Mouse (Mus musculus) olfactory bulb, adult 2 months (tissue): ENCODE results near the gene Ctnnd2.

Source experiments
- CTCF ChIP-seq: fragments of 200-500 bp; IDR thresholded peaks from 2 replicates; pipeline ENCODE4 v1.5.1; 2012; ENCODE audit warnings: low read depth, mild to moderate bottlenecking, low read length, moderate library complexity; ENCODE audit not compliant: insufficient read depth
- POLR2A ChIP-seq: fragments of 200-500 bp; IDR thresholded peaks from 2 replicates; pipeline ENCODE4 v1.6.1; 2012; ENCODE audit warnings: mild to moderate bottlenecking, low read depth, low read length, moderate library complexity; ENCODE audit not compliant: insufficient read depth

DNA sequence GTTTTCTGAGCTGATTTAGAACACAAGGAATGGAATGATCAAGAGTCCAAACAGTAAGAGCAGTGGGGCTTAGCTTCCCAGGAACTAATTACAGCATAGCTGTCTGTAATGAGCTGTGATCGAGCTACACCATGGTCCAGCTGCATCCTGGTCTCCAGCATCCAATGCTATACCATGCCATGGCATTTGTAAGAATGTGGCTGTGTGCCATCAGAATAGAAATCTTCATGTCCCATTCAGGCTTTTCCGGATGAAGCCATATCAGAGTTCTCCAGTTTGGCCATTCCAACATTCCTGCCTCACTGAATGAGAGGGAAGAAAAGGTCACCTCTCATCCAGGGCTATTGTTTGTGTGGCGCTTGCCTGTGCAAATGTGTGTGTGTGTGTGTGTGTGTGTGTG is 823.0 kb downstream of the Ctnnd2 start:
- TF ChIP-seq CTCF (no peak), POLR2A (no peak)
